Mouse (Mus musculus) forebrain, embryonic 15.5 days (tissue): Measurements from ENCODE around the gene Cdh15. TPM values are rescaled to one million over a fixed set of nuclear protein-coding genes. Genes with fewer than 3 reads are reported as not detected.

ENCODE experiments used
- ATAC-seq: fragments of 200-750 bp; cut with Nextera tagmentation; replicated peaks from 2 replicates; pipeline ENCODE4 v1.8.0; 2017; ENCODE audit warnings: mild to moderate bottlenecking, moderate TSS enrichment, moderate library complexity
- H3K27ac ChIP-seq: fragments of 300-500 bp; sonication (generic); replicated peaks from 2 replicates; pipeline ENCODE4 v1.5.1; 2015; ENCODE audit warnings: mild to moderate bottlenecking, inconsistent platforms
- H3K27me3 ChIP-seq: fragments of 300-500 bp; sonication (generic); 2 replicates; pipeline ENCODE4 v1.6.1; 2015; ENCODE audit warnings: inconsistent platforms
- H3K36me3 ChIP-seq: fragments of 300-500 bp; sonication (generic); 2 replicates; pipeline ENCODE4 v1.6.1; 2015; ENCODE audit warnings: mild to moderate bottlenecking, inconsistent platforms
- H3K4me1 ChIP-seq: fragments of 300-500 bp; sonication (generic); 2 replicates; pipeline ENCODE4 v1.6.1; 2015; ENCODE audit warnings: inconsistent platforms
- H3K4me2 ChIP-seq: fragments of 300-500 bp; sonication (generic); replicated peaks from 2 replicates; pipeline ENCODE4 v1.6.1; 2015; ENCODE audit warnings: mild to moderate bottlenecking, inconsistent platforms
- H3K4me3 ChIP-seq: fragments of 300-500 bp; sonication (generic); 2 replicates; pipeline ENCODE4 v1.5.1; 2015; ENCODE audit warnings: mild to moderate bottlenecking, inconsistent platforms
- H3K9ac ChIP-seq: fragments of 300-500 bp; sonication (generic); replicated peaks from 2 replicates; pipeline ENCODE4 v1.6.1; 2015; ENCODE audit warnings: mild to moderate bottlenecking, inconsistent platforms
- H3K9me3 ChIP-seq: fragments of 300-500 bp; sonication (generic); 2 replicates; pipeline ENCODE4 v1.6.1; 2016; ENCODE audit warnings: inconsistent platforms
- WGBS: fragments of 180-500 bp; shearing (Covaris S2); methylation state at CpG from one replicate; pipeline ENCODE4 v1.1.7; 2015; ENCODE audit warnings: mixed read lengths; 5-methylcytosine and 5-hydroxymethylcytosine counted together
- polyA plus RNA-seq: library from polyadenylated mRNA; unstranded; fragments of >200 nt; fragmentation: Nextera tagmentation; extraction: Ambion mirVana; gene quantifications from 2 replicates; pipeline ENCODE4 v1.2.1, GENCODE M21; 2015

Cdh15 gene
- polyA plus RNA-seq, 1 experiment from 2014 or later = 1.2 TPM

GRCm38 (mm10) chr8:122845662-122846061 is 2.1 kb upstream of the Cdh15 start:
- no peaks in the 10 kb centered on the region for H3K36me3 ChIP-seq
- 66% methylated on average over 4 of the region's 4 CpGs for WGBS

GRCm38 (mm10) chr8:122849152-122849910 is 1.6 kb downstream of the Cdh15 start:
- Histone ChIP-seq H3K27me3 (no peaks in the 10 kb centered on the region), H3K27ac (no peak overlapping the region), H3K4me3 (no peak overlapping the region), H3K4me2 (no peak overlapping the region), H3K9me3 (no peaks in the 10 kb centered on the region), H3K36me3 (no peaks in the 10 kb centered on the region), H3K9ac (no peak overlapping the region), H3K4me1 (peaks cover 13% of the 10 kb centered on the region)
- whole genome bisulfite sequencing = 72% methylated on average over 11 of the region's 11 CpGs
- no peak for ATAC-seq

More at GRCm38 (mm10) chr8:122845662-122846061, 2.1 kb upstream of the Cdh15 start:
- Histone ChIP-seq H3K4me1 (peaks cover 5% of the 10 kb centered on the region; the same call in 1 of the 2 replicates), H3K27me3 (no peaks in the 10 kb centered on the region), H3K9me3 (no peaks in the 10 kb centered on the region), H3K4me3 (no peak overlapping the region), H3K27ac (no peak overlapping the region), H3K4me2 (no peak overlapping the region), H3K9ac (no peak overlapping the region)
- ATAC-seq = no peak

- H3K4me2 ChIP-seq = no peak overlapping the region
- 69% methylated on average over 3 of the region's 3 CpGs for WGBS
- no peak overlapping the region for H3K27ac ChIP-seq
- no peaks in the 10 kb centered on the region for H3K36me3 ChIP-seq
- no peak for ATAC-seq
- no peak overlapping the region for H3K4me3 ChIP-seq
- no peaks in the 10 kb centered on the region for H3K9me3 ChIP-seq
- no peak overlapping the region for H3K9ac ChIP-seq
- H3K27me3 ChIP-seq = no peaks in the 10 kb centered on the region
- peaks cover 13% of the 10 kb centered on the region for H3K4me1 ChIP-seq
Observed at GRCm38 (mm10) chr8:122850641-122851240, 3.0 kb downstream of the Cdh15 start.

- no peaks in the 10 kb centered on the region for H3K36me3 ChIP-seq
- H3K27me3 ChIP-seq = no peaks in the 10 kb centered on the region
- no peak overlapping the region for H3K4me3 ChIP-seq
- 82% methylated on average over 12 of the region's 12 CpGs for WGBS
- H3K27ac ChIP-seq = no peak overlapping the region
- no peak overlapping the region for H3K4me2 ChIP-seq
- H3K9me3 ChIP-seq = no peaks in the 10 kb centered on the region
- ATAC-seq = no peak
- no peak overlapping the region for H3K9ac ChIP-seq
- peaks cover 13% of the 10 kb centered on the region for H3K4me1 ChIP-seq
Observed at GRCm38 (mm10) chr8:122851692-122852545, 4.2 kb downstream of the Cdh15 start.

- no peak overlapping the region for H3K4me2 ChIP-seq
- no peaks in the 10 kb centered on the region for H3K27me3 ChIP-seq
- WGBS = 33% methylated on average over 1 of the region's 1 CpGs
- no peak for ATAC-seq
- H3K27ac ChIP-seq = no peak overlapping the region
- H3K9ac ChIP-seq = no peak overlapping the region
- H3K4me1 ChIP-seq = peaks cover 13% of the 10 kb centered on the region
- H3K9me3 ChIP-seq = no peaks in the 10 kb centered on the region
- no peaks in the 10 kb centered on the region for H3K36me3 ChIP-seq
- no peak overlapping the region for H3K4me3 ChIP-seq
Observed at GRCm38 (mm10) chr8:122852546-122852905, 4.8 kb downstream of the Cdh15 start.

- no peak overlapping the region for H3K4me2 ChIP-seq
Observed at GRCm38 (mm10) chr8:122853340-122853771, 5.6 kb downstream of the Cdh15 start.

GRCm38 (mm10) chr8:122854388-122854787 is 6.6 kb downstream of the Cdh15 start:
- no peak overlapping the region for H3K27ac ChIP-seq
- no peak for ATAC-seq
- WGBS = 83% methylated on average over 7 of the region's 7 CpGs
- H3K4me3 ChIP-seq = no peak overlapping the region
- peaks cover 8% of the 10 kb centered on the region for H3K4me1 ChIP-seq
- H3K4me2 ChIP-seq = no peak overlapping the region
- no peak overlapping the region for H3K9ac ChIP-seq
- H3K9me3 ChIP-seq = no peaks in the 10 kb centered on the region
- no peaks in the 10 kb centered on the region for H3K27me3 ChIP-seq
- H3K36me3 ChIP-seq = no peaks in the 10 kb centered on the region

More at GRCm38 (mm10) chr8:122853340-122853771, 5.6 kb downstream of the Cdh15 start:
- Histone ChIP-seq H3K36me3 (no peaks in the 10 kb centered on the region), H3K9ac (no peak overlapping the region), H3K27ac (no peak overlapping the region), H3K4me3 (no peak overlapping the region), H3K4me1 (peaks cover 9% of the 10 kb centered on the region), H3K9me3 (no peaks in the 10 kb centered on the region), H3K27me3 (no peaks in the 10 kb centered on the region)
- ATAC-seq = peak; percentile 68
- 14% methylated on average over 11 of the region's 11 CpGs for WGBS

GRCm38 (mm10) chr8:122855123-122855522 is 7.4 kb downstream of the Cdh15 start:
- 84% methylated on average over 4 of the region's 4 CpGs for WGBS

GRCm38 (mm10) chr8:122856288-122856687 is 8.5 kb downstream of the Cdh15 start:
- Histone ChIP-seq H3K36me3 (no peaks in the 10 kb centered on the region), H3K27ac (no peak overlapping the region), H3K4me2 (no peak overlapping the region), H3K9ac (no peak overlapping the region), H3K4me3 (no peak overlapping the region), H3K9me3 (no peaks in the 10 kb centered on the region), H3K4me1 (peaks cover 8% of the 10 kb centered on the region), H3K27me3 (no peaks in the 10 kb centered on the region)
- ATAC-seq = no peak
- 81% methylated on average over 8 of the region's 8 CpGs for WGBS

More at GRCm38 (mm10) chr8:122855123-122855522, 7.4 kb downstream of the Cdh15 start:
- Histone ChIP-seq H3K36me3 (no peaks in the 10 kb centered on the region), H3K27ac (no peak overlapping the region), H3K4me1 (peaks cover 8% of the 10 kb centered on the region), H3K4me2 (no peak overlapping the region), H3K4me3 (no peak overlapping the region), H3K9me3 (no peaks in the 10 kb centered on the region), H3K27me3 (no peaks in the 10 kb centered on the region), H3K9ac (no peak overlapping the region)
- ATAC-seq = no peak

GRCm38 (mm10) chr8:122859843-122860242 is 12.1 kb downstream of the Cdh15 start:
- no peak overlapping the region for H3K9ac ChIP-seq
- no peaks in the 10 kb centered on the region for H3K9me3 ChIP-seq
- H3K27me3 ChIP-seq = no peaks in the 10 kb centered on the region
- H3K4me2 ChIP-seq = no peak overlapping the region
- H3K27ac ChIP-seq = no peak overlapping the region
- H3K36me3 ChIP-seq = no peaks in the 10 kb centered on the region
- ATAC-seq = no peak
- H3K4me3 ChIP-seq = no peak overlapping the region
- 0 out of 2 replicates have a peak, but pooled peaks cover 5% of the 10 kb centered on the region for H3K4me1 ChIP-seq
- 58% methylated on average over 13 of the region's 13 CpGs for WGBS

- no peaks in the 10 kb centered on the region for H3K36me3 ChIP-seq
- ATAC-seq = no peak; the same call in 1 of the 2 replicates
- peak overlapping the region; percentile 30; the same call in 1 of the 2 replicates for H3K9ac ChIP-seq
- peak overlapping the region; percentile 43 for H3K4me2 ChIP-seq
- H3K27ac ChIP-seq = no peak overlapping the region
- 0 out of 2 replicates have a peak, but pooled peaks cover 3% of the 10 kb centered on the region for H3K9me3 ChIP-seq
- H3K4me3 ChIP-seq = peak overlapping the region; percentile 27
- H3K27me3 ChIP-seq = no peaks in the 10 kb centered on the region
- 0 out of 2 replicates have a peak, but pooled peaks cover 5% of the 10 kb centered on the region for H3K4me1 ChIP-seq
- WGBS = 56% methylated on average over 26 of the region's 26 CpGs
Observed at GRCm38 (mm10) chr8:122864719-122865129, 17.0 kb downstream of the Cdh15 start.
